Mouse (Mus musculus) liver, embryonic 15.5 days (tissue): ENCODE measurements around the gene Plod1. TPM values are rescaled to one million over a fixed set of nuclear protein-coding genes. Genes with fewer than 3 reads are reported as not detected.

ENCODE experiments used
- ATAC-seq: fragments of 200-750 bp; cut with Nextera tagmentation; 2 replicates; pipeline ENCODE4 v1.8.0; 2017; ENCODE audit warnings: moderate number of reproducible peaks, mild to moderate bottlenecking, moderate library complexity; ENCODE audit not compliant: insufficient read depth
- H3K27ac ChIP-seq: fragments of 300-500 bp; sonication (generic); replicated peaks from 2 replicates; pipeline ENCODE4 v1.5.1; 2015; ENCODE audit warnings: mild to moderate bottlenecking, inconsistent platforms
- H3K27me3 ChIP-seq: fragments of 300-500 bp; sonication (generic); 2 replicates; pipeline ENCODE4 v1.6.1; 2015; ENCODE audit warnings: mild to moderate bottlenecking, inconsistent platforms
- H3K36me3 ChIP-seq: fragments of 300-500 bp; sonication (generic); replicated peaks from 2 replicates; pipeline ENCODE4 v1.6.1; 2015; ENCODE audit warnings: moderate library complexity, mild to moderate bottlenecking, inconsistent platforms
- H3K4me1 ChIP-seq: fragments of 300-500 bp; sonication (generic); replicated peaks from 2 replicates; pipeline ENCODE4 v1.6.1; 2015; ENCODE audit warnings: inconsistent platforms
- H3K4me2 ChIP-seq: fragments of 300-500 bp; sonication (generic); 2 replicates; pipeline ENCODE4 v1.6.1; 2015; ENCODE audit warnings: moderate library complexity, mild to moderate bottlenecking, inconsistent platforms
- H3K4me3 ChIP-seq: fragments of 300-500 bp; sonication (generic); replicated peaks from 2 replicates; pipeline ENCODE4 v1.5.1; 2015; ENCODE audit warnings: mild to moderate bottlenecking, inconsistent platforms
- H3K9ac ChIP-seq: fragments of 300-500 bp; sonication (generic); 2 replicates; pipeline ENCODE4 v1.6.1; 2015; ENCODE audit warnings: moderate library complexity, mild to moderate bottlenecking, inconsistent platforms
- H3K9me3 ChIP-seq: fragments of 300-500 bp; sonication (generic); replicated peaks from 2 replicates; pipeline ENCODE4 v1.6.1; 2016; ENCODE audit warnings: inconsistent platforms
- whole genome bisulfite sequencing: fragments of 180-500 bp; shearing (Covaris S2); methylation state at CpG from one replicate; pipeline ENCODE4 v1.1.7; 2015; ENCODE audit warnings: mixed read lengths; ENCODE audit not compliant: insufficient replicate concordance; 5-methylcytosine and 5-hydroxymethylcytosine counted together
- polyA plus RNA-seq: library from polyadenylated mRNA; unstranded; fragments of >200 nt; fragmentation: Nextera tagmentation; extraction: Ambion mirVana; gene quantifications from 2 replicates; pipeline ENCODE4 v1.2.1, GENCODE M21; 2015

Plod1 gene
- polyA plus RNA-seq = 29.0 and 30.6 TPM in 2 replicates

- 1% methylated on average over 51 of the region's 51 CpGs for WGBS
Measured at GRCm38 (mm10) chr4:147936331-147936954, at the start of gene Plod1. Plod1 (minus strand) TSS chr4:147936767.

DNA sequence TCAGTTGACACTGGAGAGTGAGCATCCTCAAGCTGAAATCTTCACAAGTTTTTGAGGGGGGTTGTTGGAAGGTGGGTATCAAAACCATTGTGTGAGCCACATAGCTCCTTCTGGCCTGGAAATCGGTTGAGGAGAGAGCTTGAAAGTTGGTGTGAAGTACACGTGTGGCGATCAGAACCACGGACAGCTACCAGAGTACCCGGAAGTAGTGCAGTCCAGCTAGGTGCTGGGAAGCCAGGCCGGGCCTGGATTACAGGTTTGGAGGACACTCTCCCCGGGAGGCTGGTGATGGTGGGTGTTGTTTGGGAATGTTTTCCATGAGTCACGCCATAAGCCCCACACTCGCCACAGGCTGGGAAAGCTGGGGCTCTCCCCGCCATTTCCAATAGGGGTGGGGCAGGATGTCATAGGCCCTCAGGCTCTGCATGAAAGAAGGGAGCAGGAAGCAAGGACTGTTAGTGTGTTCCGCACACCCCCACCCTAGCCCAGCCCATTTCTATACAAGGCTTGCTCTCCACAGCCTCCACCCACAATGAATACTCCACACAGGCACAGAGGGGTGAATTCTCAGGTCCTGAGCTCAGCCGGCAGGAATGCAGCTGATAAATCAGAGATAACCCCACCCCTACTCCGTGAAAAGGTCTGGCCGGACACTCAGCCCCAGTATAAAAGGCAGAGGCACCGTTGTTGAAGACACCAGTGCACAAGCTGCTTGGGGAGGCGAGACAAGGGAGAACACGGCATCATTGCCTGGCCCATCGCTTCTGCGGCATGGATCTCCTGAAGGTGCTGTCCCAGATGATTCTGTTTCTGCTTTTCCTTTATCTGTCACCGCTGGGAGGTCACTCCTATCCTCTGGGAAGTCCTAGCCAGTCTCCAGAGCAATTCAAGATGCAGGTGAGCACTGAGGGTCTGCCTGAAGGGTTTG lies 48.9 kb upstream of the Plod1 start, which contains the start of gene Nppb:
Gene Nppb (plus strand): TSS at position 584 of the 928 bp plus-strand sequence.
- ATAC-seq = no peak
- Histone ChIP-seq H3K36me3 (no peaks in the 10 kb centered on the region), H3K4me1 (no peaks in the 10 kb centered on the region), H3K27me3 (no peaks in the 10 kb centered on the region; the same call in 1 of the 2 replicates), H3K4me2 (no peak within 1 kb of the TSS), H3K27ac (no peak within 1 kb of the TSS), H3K9ac (no peak within 1 kb of the TSS), H3K9me3 (no peaks in the 10 kb centered on the region), H3K4me3 (no peak within 1 kb of the TSS)
- WGBS = 20% methylated on average over 20 of the region's 20 CpGs

More at GRCm38 (mm10) chr4:147936331-147936954, at the start of gene Plod1:
- peaks cover 39% of the 10 kb centered on the region for H3K4me1 ChIP-seq
- H3K27me3 ChIP-seq = peaks cover 30% of the 10 kb centered on the region; the same call in 1 of the 2 replicates
- H3K36me3 ChIP-seq = no peaks in the 10 kb centered on the region
- peak within 1 kb of the TSS; percentile 90 for H3K4me2 ChIP-seq
- H3K4me3 ChIP-seq = peak within 1 kb of the TSS; percentile 65
- no peaks in the 10 kb centered on the region for H3K9me3 ChIP-seq
- H3K9ac ChIP-seq = peak within 1 kb of the TSS; percentile 64
- H3K27ac ChIP-seq = no peak within 1 kb of the TSS; the same call in 1 of the 2 replicates
- ATAC-seq = peak; percentile 19; the same call in 1 of the 2 replicates

DNA sequence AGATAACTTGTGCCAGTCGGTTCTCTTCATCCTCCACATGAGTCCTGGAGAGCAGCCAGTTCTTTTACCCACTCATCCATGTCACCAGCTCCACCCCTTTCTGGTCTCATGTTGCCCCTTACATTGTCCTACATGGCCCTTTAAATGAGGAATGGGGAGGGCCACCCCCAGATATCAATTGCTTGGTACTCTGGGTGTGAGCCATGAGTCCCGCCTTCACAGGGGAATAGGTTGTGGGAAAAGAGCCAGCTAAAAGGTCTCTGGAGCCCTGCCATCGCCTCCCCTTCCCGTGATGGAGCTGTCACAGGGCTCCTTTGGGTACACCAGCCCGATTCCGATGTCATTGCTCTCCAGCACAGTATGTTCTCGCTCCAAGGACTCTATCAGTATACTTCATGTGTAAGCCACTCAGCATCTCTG lies 42.9 kb upstream of the Plod1 start:
- Histone ChIP-seq H3K9me3 (no peaks in the 10 kb centered on the region), H3K4me3 (no peak overlapping the region), H3K9ac (no peak overlapping the region), H3K27ac (no peak overlapping the region), H3K4me2 (no peak overlapping the region), H3K27me3 (no peaks in the 10 kb centered on the region), H3K4me1 (no peaks in the 10 kb centered on the region), H3K36me3 (no peaks in the 10 kb centered on the region)
- ATAC-seq = no peak
- WGBS = 58% methylated on average over 7 of the region's 7 CpGs

DNA sequence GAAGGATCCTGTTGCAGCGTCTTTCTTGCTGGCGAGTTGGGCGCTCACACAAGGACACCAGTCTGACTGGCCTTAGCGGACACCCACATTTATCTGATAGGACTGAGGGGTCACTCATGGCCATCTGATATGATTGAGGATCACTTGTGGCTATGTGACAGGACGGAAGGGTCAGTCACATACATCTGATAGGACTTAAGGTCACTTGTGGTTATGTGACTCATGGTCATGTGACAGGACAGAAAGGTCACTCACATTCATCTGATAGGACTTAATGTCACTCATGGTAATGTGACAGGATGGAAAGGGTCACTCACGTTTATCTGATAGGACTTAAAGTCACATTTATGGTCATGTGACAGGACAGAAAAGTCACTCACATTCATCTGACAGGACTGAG lies 41.8 kb upstream of the Plod1 start:
- no peaks in the 10 kb centered on the region for H3K4me1 ChIP-seq
- H3K9me3 ChIP-seq = no peaks in the 10 kb centered on the region
- no peak overlapping the region for H3K4me2 ChIP-seq
- H3K4me3 ChIP-seq = no peak overlapping the region
- H3K27me3 ChIP-seq = no peaks in the 10 kb centered on the region
- no peak overlapping the region for H3K9ac ChIP-seq
- H3K27ac ChIP-seq = no peak overlapping the region
- WGBS = 72% methylated on average over 6 of the region's 6 CpGs
- no peak for ATAC-seq
- H3K36me3 ChIP-seq = no peaks in the 10 kb centered on the region

DNA sequence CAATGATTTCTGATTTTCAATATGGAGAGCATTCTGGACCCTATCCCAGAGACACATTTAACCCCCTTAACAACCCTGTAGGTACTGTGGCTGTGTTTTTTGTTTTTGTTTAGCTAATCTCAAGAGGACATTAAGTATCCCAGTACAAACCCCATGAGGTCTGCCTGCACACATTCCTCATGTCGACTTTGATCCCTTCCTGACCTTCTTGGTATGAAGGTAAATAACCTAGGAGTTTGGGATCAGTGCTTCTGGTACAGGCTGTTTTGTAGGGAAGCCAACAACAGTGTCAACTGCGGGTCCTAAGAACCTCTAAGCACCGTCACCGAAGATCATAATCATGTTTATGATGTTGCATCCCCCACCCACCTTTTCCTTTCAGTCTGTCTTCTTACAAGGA lies 41.2 kb upstream of the Plod1 start:
- Histone ChIP-seq H3K27me3 (no peaks in the 10 kb centered on the region), H3K4me2 (no peak overlapping the region), H3K27ac (no peak overlapping the region), H3K9ac (no peak overlapping the region), H3K4me3 (no peak overlapping the region), H3K9me3 (no peaks in the 10 kb centered on the region), H3K36me3 (no peaks in the 10 kb centered on the region), H3K4me1 (no peaks in the 10 kb centered on the region)
- ATAC-seq = no peak
- WGBS = 56% methylated on average over 4 of the region's 4 CpGs

- H3K4me2 ChIP-seq = no peak overlapping the region
- no peaks in the 10 kb centered on the region for H3K4me1 ChIP-seq
- H3K9me3 ChIP-seq = no peaks in the 10 kb centered on the region
- ATAC-seq = no peak
- 26% methylated on average over 3 of the region's 3 CpGs for WGBS
- H3K9ac ChIP-seq = no peak overlapping the region
- no peaks in the 10 kb centered on the region for H3K36me3 ChIP-seq
- H3K27me3 ChIP-seq = no peaks in the 10 kb centered on the region
- H3K27ac ChIP-seq = no peak overlapping the region
- no peak overlapping the region for H3K4me3 ChIP-seq
Measured at GRCm38 (mm10) chr4:147976237-147976636, 39.7 kb upstream of the Plod1 start.

GRCm38 (mm10) chr4:147969337-147969736 lies 32.8 kb upstream of the Plod1 start:
- WGBS = 25% methylated on average over 9 of the region's 9 CpGs
- no peak overlapping the region for H3K9ac ChIP-seq
- H3K27me3 ChIP-seq = no peaks in the 10 kb centered on the region
- H3K27ac ChIP-seq = no peak overlapping the region
- H3K4me3 ChIP-seq = no peak overlapping the region
- no peak overlapping the region for H3K4me2 ChIP-seq
- H3K36me3 ChIP-seq = no peaks in the 10 kb centered on the region
- no peak for ATAC-seq
- H3K4me1 ChIP-seq = no peaks in the 10 kb centered on the region
- H3K9me3 ChIP-seq = no peaks in the 10 kb centered on the region

DNA sequence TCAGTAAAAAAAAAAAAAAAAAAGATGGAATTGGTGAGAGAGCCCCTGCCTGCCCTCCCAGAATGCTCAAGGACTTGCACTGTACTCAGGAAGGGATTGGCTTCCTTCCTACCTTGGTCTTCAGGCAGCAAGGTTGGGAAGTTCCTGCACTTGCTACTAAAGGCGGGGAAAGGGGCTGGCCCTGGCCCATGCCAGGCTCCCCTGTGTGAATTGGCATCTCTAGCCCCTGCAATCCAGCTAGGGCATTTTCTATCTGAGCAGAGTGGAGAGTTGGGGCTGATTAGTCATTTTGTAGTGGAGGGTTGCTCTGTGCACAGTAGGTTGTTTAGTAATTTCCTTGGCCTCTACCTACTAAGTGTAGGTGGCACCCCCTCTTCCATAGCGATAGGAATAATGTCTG lies 32.2 kb upstream of the Plod1 start:
- Histone ChIP-seq H3K4me3 (no peak overlapping the region), H3K4me2 (no peak overlapping the region), H3K9ac (no peak overlapping the region), H3K36me3 (no peaks in the 10 kb centered on the region), H3K9me3 (no peaks in the 10 kb centered on the region), H3K4me1 (no peaks in the 10 kb centered on the region), H3K27me3 (no peaks in the 10 kb centered on the region), H3K27ac (no peak overlapping the region)
- no peak for ATAC-seq
- WGBS = 45% methylated on average over 2 of the region's 2 CpGs

DNA sequence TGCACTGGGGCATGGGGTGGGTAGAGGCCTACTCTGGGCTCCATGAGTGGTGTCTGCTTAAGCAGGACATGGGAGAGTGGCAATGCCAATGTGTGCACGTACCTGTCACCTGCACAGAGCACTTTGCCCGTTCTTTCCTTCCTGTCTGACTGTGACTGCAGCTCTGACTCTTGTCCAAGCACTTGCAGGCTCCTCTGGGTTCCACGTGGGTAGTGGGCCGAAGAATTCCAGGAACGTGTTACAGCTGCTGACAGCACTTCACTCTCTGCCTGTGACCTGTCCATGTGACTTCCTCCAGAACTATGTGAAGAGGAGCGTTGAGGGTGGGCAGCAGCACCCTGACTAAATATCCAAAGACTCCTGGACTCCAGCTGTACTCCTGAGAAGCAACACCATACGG lies 29.1 kb upstream of the Plod1 start:
- H3K27ac ChIP-seq = no peak overlapping the region
- WGBS = 48% methylated on average over 7 of the region's 7 CpGs
- H3K9me3 ChIP-seq = no peaks in the 10 kb centered on the region

GRCm38 (mm10) chr4:147963623-147964022 lies 27.1 kb upstream of the Plod1 start:
- no peak overlapping the region for H3K4me3 ChIP-seq
- WGBS = 68% methylated on average over 15 of the region's 15 CpGs
- H3K4me1 ChIP-seq = no peaks in the 10 kb centered on the region
- no peak overlapping the region for H3K9ac ChIP-seq
- no peak overlapping the region for H3K27ac ChIP-seq
- ATAC-seq = no peak
- no peak overlapping the region for H3K4me2 ChIP-seq
- H3K27me3 ChIP-seq = no peaks in the 10 kb centered on the region
- no peaks in the 10 kb centered on the region for H3K9me3 ChIP-seq
- no peaks in the 10 kb centered on the region for H3K36me3 ChIP-seq

More for the DNA sequence above, 29.1 kb upstream of the Plod1 start:
- no peaks in the 10 kb centered on the region for H3K4me1 ChIP-seq
- no peak overlapping the region for H3K4me3 ChIP-seq
- H3K4me2 ChIP-seq = no peak overlapping the region
- H3K36me3 ChIP-seq = no peaks in the 10 kb centered on the region
- H3K9ac ChIP-seq = no peak overlapping the region
- no peak for ATAC-seq
- H3K27me3 ChIP-seq = no peaks in the 10 kb centered on the region

DNA sequence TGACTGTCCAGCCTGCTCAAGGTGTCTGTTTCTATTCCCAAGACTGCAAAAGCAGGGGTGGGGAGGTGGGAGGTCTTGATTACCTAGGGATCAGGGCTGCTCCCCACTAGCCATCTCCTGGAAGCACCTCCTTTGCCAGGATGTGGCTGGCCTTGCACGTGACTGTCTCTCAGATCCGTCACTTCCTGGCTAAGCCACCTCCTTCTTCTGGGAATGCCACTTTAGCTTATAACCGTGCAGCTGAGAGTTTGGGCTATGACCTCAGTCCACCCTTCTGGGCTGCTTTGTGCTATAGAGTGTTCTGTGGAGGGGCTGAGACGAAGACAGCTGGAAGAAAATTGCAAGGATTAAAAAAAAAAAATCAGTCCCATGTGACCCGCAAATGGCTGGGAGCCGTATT lies 26.2 kb upstream of the Plod1 start:
- no peaks in the 10 kb centered on the region for H3K9me3 ChIP-seq
- WGBS = 37% methylated on average over 6 of the region's 6 CpGs
- H3K27me3 ChIP-seq = no peaks in the 10 kb centered on the region
- H3K4me3 ChIP-seq = no peak overlapping the region
- H3K4me2 ChIP-seq = no peak overlapping the region
- no peak overlapping the region for H3K27ac ChIP-seq
- no peaks in the 10 kb centered on the region for H3K36me3 ChIP-seq
- no peak overlapping the region for H3K9ac ChIP-seq
- H3K4me1 ChIP-seq = no peaks in the 10 kb centered on the region
- ATAC-seq = no peak
